Mouse (Mus musculus): ENCODE data around the gene Fam234b. TPM values are rescaled to one million over a fixed set of nuclear protein-coding genes. Genes with fewer than 3 reads are reported as not detected.

The Fam234b gene
- polyA plus RNA-seq, 1 experiment: 6.3 TPM

DNA sequence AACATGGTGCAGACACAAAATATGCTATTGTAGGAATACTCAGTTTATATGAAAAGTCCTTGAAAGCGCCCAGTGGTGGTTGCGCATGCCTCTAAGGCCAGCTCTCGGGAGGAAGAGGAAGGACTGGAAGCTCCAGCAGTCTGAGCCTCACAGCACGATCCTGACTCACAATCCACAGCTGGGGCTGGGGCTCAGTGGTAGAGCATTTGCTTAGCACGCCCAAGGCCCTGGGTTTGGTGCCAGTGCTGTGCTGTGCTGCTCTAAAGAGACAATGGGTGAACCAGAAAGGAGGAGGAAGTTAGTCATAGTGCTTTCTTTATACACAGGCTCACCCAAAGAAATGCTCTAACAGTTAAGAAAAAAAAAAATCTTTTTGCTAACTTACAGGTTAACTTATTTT, 44.1 kb upstream of the Fam234b start:
- TF ChIP-seq REST (IDR thresholded peaks at IDR 0.05; ENCODE audit: insufficient read depth, insufficient read length): no peak
- no peak for TF ChIP-seq CEBPB (IDR thresholded peaks at IDR 0.05; ENCODE audit: insufficient read depth, poor library complexity, severe bottlenecking)
- no peak for TF ChIP-seq USF1 (IDR thresholded peaks at IDR 0.05; ENCODE audit: low read depth)
- TF ChIP-seq MYOD1 (IDR thresholded peaks at IDR 0.05; ENCODE audit: control insufficient read depth in 1 of 3, insufficient read length in 2 of 3, low read depth in 2 of 3): no peak
- TF ChIP-seq SRF (IDR thresholded peaks at IDR 0.05; ENCODE audit: control insufficient read depth, insufficient read length, low read depth): no peak

DNA sequence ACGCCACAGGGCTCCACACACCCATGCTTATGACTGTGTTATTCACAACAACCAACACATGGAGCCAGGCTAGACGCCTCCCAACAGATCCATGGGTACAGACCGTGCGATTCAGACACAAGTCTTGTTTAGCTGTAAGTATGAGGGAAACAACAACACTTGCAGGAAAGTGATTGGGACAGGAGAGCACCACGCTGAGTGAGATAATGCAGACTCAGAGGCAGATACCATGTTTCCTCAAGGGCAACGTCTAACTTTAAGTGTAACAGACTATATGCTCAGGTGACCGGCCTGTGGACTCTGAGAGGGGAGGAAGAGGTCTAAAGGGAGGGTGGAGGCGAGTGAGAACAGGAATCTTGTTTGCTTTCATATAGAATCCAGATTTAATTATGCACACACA, 41.2 kb upstream of the Fam234b start:
- TF ChIP-seq E2F4 (IDR thresholded peaks at IDR 0.05; ENCODE audit: insufficient read depth) (no peak), USF1 (IDR thresholded peaks at IDR 0.05; ENCODE audit: low read depth) (no peak), REST (IDR thresholded peaks at IDR 0.05; ENCODE audit: insufficient read depth, insufficient read length) (no peak), POLR2AphosphoS2 (IDR thresholded peaks at IDR 0.05; ENCODE audit: insufficient read length, low read depth) (no peak), MYOD1 (IDR thresholded peaks at IDR 0.05; ENCODE audit: control insufficient read depth in 1 of 3, insufficient read length in 2 of 3, low read depth in 2 of 3) (no peak), MYOG (IDR thresholded peaks at IDR 0.05; ENCODE audit: control insufficient read depth in 1 of 3, insufficient read depth in 1 of 3, insufficient read length in 2 of 3, low read depth in 2 of 3) (no peak), MAX (IDR thresholded peaks at IDR 0.05; ENCODE audit: low read depth) (no peak), CEBPB (IDR thresholded peaks at IDR 0.05; ENCODE audit: insufficient read depth, poor library complexity, severe bottlenecking) (no peak), TCF12 (IDR thresholded peaks at IDR 0.05; ENCODE audit: insufficient read depth, poor library complexity, severe bottlenecking) (no peak), SRF (IDR thresholded peaks at IDR 0.05; ENCODE audit: control insufficient read depth, insufficient read length, low read depth) (no peak), POLR2A (IDR thresholded peaks at IDR 0.05; ENCODE audit: insufficient read length, low read depth) (no peak), TCF3 (IDR thresholded peaks at IDR 0.05; ENCODE audit: insufficient read length, low read depth) (no peak)
- H3K27me3 ChIP-seq (ENCODE audit: control insufficient read depth, insufficient read depth, insufficient read length): no peaks in the 10 kb centered on the region
- H3K4me3 ChIP-seq: no peak overlapping the region

More for the DNA sequence above, 44.1 kb upstream of the Fam234b start:
- H3K36me3 ChIP-seq (ENCODE audit: control insufficient read depth, insufficient read depth): no peaks in the 10 kb centered on the region
- H3ac ChIP-seq (ENCODE audit: control insufficient read depth, insufficient read length): no peak overlapping the region
- H3K27me3 ChIP-seq (ENCODE audit: control insufficient read depth, insufficient read depth, insufficient read length): no peaks in the 10 kb centered on the region
- no peak overlapping the region for H3K4me2 ChIP-seq (ENCODE audit: low read depth)
- no peaks in the 10 kb centered on the region for H3K79me2 ChIP-seq (ENCODE audit: control insufficient read depth, insufficient read depth)
- H3K4me3 ChIP-seq: no peak overlapping the region

GRCm38 (mm10) chr6:135157496-135157895, 40.3 kb upstream of the Fam234b start:
- H3ac ChIP-seq (ENCODE audit: control insufficient read depth, insufficient read length): no peak overlapping the region
- no peaks in the 10 kb centered on the region for H3K36me3 ChIP-seq (ENCODE audit: control insufficient read depth, insufficient read depth)
- no peak overlapping the region for H3K4me2 ChIP-seq (ENCODE audit: low read depth)
- no peaks in the 10 kb centered on the region for H3K27me3 ChIP-seq (ENCODE audit: control insufficient read depth, insufficient read depth, insufficient read length)
- H3K4me3 ChIP-seq: no peak overlapping the region
- TF ChIP-seq SRF (IDR thresholded peaks at IDR 0.05; ENCODE audit: control insufficient read depth, insufficient read length, low read depth): no peak
- no peak for TF ChIP-seq MAX (IDR thresholded peaks at IDR 0.05; ENCODE audit: low read depth)
- no peak for TF ChIP-seq POLR2A (IDR thresholded peaks at IDR 0.05; ENCODE audit: insufficient read length, low read depth)
- no peak for TF ChIP-seq TCF12 (IDR thresholded peaks at IDR 0.05; ENCODE audit: insufficient read depth, poor library complexity, severe bottlenecking)
- no peak for TF ChIP-seq CEBPB (IDR thresholded peaks at IDR 0.05; ENCODE audit: insufficient read depth, poor library complexity, severe bottlenecking)
- no peak for TF ChIP-seq USF1 (IDR thresholded peaks at IDR 0.05; ENCODE audit: low read depth)
- TF ChIP-seq POLR2AphosphoS2 (IDR thresholded peaks at IDR 0.05; ENCODE audit: insufficient read length, low read depth): no peak
- TF ChIP-seq MYOG (IDR thresholded peaks at IDR 0.05; ENCODE audit: control insufficient read depth in 1 of 3, insufficient read depth in 1 of 3, insufficient read length in 2 of 3, low read depth in 2 of 3): no peak
- no peak for TF ChIP-seq REST (IDR thresholded peaks at IDR 0.05; ENCODE audit: insufficient read depth, insufficient read length)
- no peak for TF ChIP-seq E2F4 (IDR thresholded peaks at IDR 0.05; ENCODE audit: insufficient read depth)
- TF ChIP-seq TCF3 (IDR thresholded peaks at IDR 0.05; ENCODE audit: insufficient read length, low read depth): no peak
- H3K79me2 ChIP-seq (ENCODE audit: control insufficient read depth, insufficient read depth): no peaks in the 10 kb centered on the region

More for the DNA sequence above, 41.2 kb upstream of the Fam234b start:
- no peak overlapping the region for H3ac ChIP-seq (ENCODE audit: control insufficient read depth, insufficient read length)
- no peak overlapping the region for H3K4me2 ChIP-seq (ENCODE audit: low read depth)
- H3K79me2 ChIP-seq (ENCODE audit: control insufficient read depth, insufficient read depth): no peaks in the 10 kb centered on the region
- H3K36me3 ChIP-seq (ENCODE audit: control insufficient read depth, insufficient read depth): no peaks in the 10 kb centered on the region

GRCm38 (mm10) chr6:135158509-135158908, 39.3 kb upstream of the Fam234b start:
- H3ac ChIP-seq (ENCODE audit: control insufficient read depth, insufficient read length): no peak overlapping the region
- TF ChIP-seq MAX (IDR thresholded peaks at IDR 0.05; ENCODE audit: low read depth) (no peak), SRF (IDR thresholded peaks at IDR 0.05; ENCODE audit: control insufficient read depth, insufficient read length, low read depth) (no peak), MYOD1 (IDR thresholded peaks at IDR 0.05; ENCODE audit: control insufficient read depth in 1 of 3, insufficient read length in 2 of 3, low read depth in 2 of 3) (no peak), TCF12 (IDR thresholded peaks at IDR 0.05; ENCODE audit: insufficient read depth, poor library complexity, severe bottlenecking) (no peak), CEBPB (IDR thresholded peaks at IDR 0.05; ENCODE audit: insufficient read depth, poor library complexity, severe bottlenecking) (no peak), REST (IDR thresholded peaks at IDR 0.05; ENCODE audit: insufficient read depth, insufficient read length) (no peak), E2F4 (IDR thresholded peaks at IDR 0.05; ENCODE audit: insufficient read depth) (no peak), POLR2A (IDR thresholded peaks at IDR 0.05; ENCODE audit: insufficient read length, low read depth) (no peak), POLR2AphosphoS2 (IDR thresholded peaks at IDR 0.05; ENCODE audit: insufficient read length, low read depth) (no peak), USF1 (IDR thresholded peaks at IDR 0.05; ENCODE audit: low read depth) (no peak), MYOG (IDR thresholded peaks at IDR 0.05; ENCODE audit: control insufficient read depth in 1 of 3, insufficient read depth in 1 of 3, insufficient read length in 2 of 3, low read depth in 2 of 3) (no peak), TCF3 (IDR thresholded peaks at IDR 0.05; ENCODE audit: insufficient read length, low read depth) (no peak)
- H3K79me2 ChIP-seq (ENCODE audit: control insufficient read depth, insufficient read depth): no peaks in the 10 kb centered on the region

GRCm38 (mm10) chr6:135161356-135161755, 36.4 kb upstream of the Fam234b start:
- Histone ChIP-seq H3ac (ENCODE audit: control insufficient read depth, insufficient read length) (no peak overlapping the region), H3K27me3 (ENCODE audit: control insufficient read depth, insufficient read depth, insufficient read length) (no peaks in the 10 kb centered on the region), H3K36me3 (ENCODE audit: control insufficient read depth, insufficient read depth) (no peaks in the 10 kb centered on the region), H3K4me3 (no peak overlapping the region), H3K79me2 (ENCODE audit: control insufficient read depth, insufficient read depth) (no peaks in the 10 kb centered on the region), H3K4me2 (ENCODE audit: low read depth) (no peak overlapping the region)
- TF ChIP-seq MYOD1 (IDR thresholded peaks at IDR 0.05; ENCODE audit: control insufficient read depth in 1 of 3, insufficient read length in 2 of 3, low read depth in 2 of 3) (no peak), TCF12 (IDR thresholded peaks at IDR 0.05; ENCODE audit: insufficient read depth, poor library complexity, severe bottlenecking) (no peak), REST (IDR thresholded peaks at IDR 0.05; ENCODE audit: insufficient read depth, insufficient read length) (no peak), TCF3 (IDR thresholded peaks at IDR 0.05; ENCODE audit: insufficient read length, low read depth) (no peak), CEBPB (IDR thresholded peaks at IDR 0.05; ENCODE audit: insufficient read depth, poor library complexity, severe bottlenecking) (no peak), POLR2AphosphoS2 (IDR thresholded peaks at IDR 0.05; ENCODE audit: insufficient read length, low read depth) (no peak), SRF (IDR thresholded peaks at IDR 0.05; ENCODE audit: control insufficient read depth, insufficient read length, low read depth) (no peak), MAX (IDR thresholded peaks at IDR 0.05; ENCODE audit: low read depth) (no peak), POLR2A (IDR thresholded peaks at IDR 0.05; ENCODE audit: insufficient read length, low read depth) (no peak), MYOG (IDR thresholded peaks at IDR 0.05; ENCODE audit: control insufficient read depth in 1 of 3, insufficient read depth in 1 of 3, insufficient read length in 2 of 3, low read depth in 2 of 3) (no peak), E2F4 (IDR thresholded peaks at IDR 0.05; ENCODE audit: insufficient read depth) (no peak), USF1 (IDR thresholded peaks at IDR 0.05; ENCODE audit: low read depth) (no peak)

More at GRCm38 (mm10) chr6:135158509-135158908, 39.3 kb upstream of the Fam234b start:
- Histone ChIP-seq H3K36me3 (ENCODE audit: control insufficient read depth, insufficient read depth) (no peaks in the 10 kb centered on the region), H3K27me3 (ENCODE audit: control insufficient read depth, insufficient read depth, insufficient read length) (no peaks in the 10 kb centered on the region), H3K4me2 (ENCODE audit: low read depth) (no peak overlapping the region), H3K4me3 (no peak overlapping the region)

Data from myocyte (in vitro differentiated cells).